Mouse (Mus musculus) left cerebral cortex, adult 6 months (tissue): ENCODE measurements around the gene Gm14692. TPM values are rescaled to one million over a fixed set of nuclear protein-coding genes. Genes with fewer than 3 reads are reported as not detected.

Experiments
- long read RNA-seq, 2 experiments: library from polyadenylated mRNA; unstranded; transcript quantifications; one replicate each; pipeline ENCODE4 v2.0.0; 2019 to 2020
- polyA plus RNA-seq: library from polyadenylated mRNA; unstranded; fragments of <200 nt; fragmentation: Nextera tagmentation; gene quantifications from 2 replicates; pipeline ENCODE4 v1.2.3, GENCODE M21; 2021

Gene Gm14692
- polyA plus RNA-seq: not detected in 2 replicates
- long read RNA-seq, experiment 1: 0 reads
- long read RNA-seq, experiment 2: 0 reads

DNA sequence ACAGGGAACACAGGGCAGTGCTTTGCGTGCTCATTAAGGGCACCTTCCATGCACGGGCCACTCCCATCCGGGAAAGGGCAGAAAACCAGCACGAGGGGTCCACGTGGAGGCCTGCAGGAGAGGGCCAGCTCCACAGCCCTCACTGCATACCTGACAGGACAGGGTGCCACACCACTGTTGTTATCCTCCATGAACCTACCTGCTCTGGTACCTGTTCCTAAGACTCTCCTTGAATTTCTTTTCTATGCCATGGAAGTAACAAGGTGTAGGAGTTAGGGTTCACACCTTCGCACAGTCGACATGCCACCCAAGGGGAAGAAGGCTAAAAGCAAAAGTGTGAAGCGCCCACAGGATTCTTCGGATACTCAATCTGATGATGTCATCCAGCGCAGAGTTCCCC is at the start of gene Gm14692:
Gene Gm14692, plus strand, starts transcription at position 301 of the 400 bp plus-strand sequence.

DNA sequence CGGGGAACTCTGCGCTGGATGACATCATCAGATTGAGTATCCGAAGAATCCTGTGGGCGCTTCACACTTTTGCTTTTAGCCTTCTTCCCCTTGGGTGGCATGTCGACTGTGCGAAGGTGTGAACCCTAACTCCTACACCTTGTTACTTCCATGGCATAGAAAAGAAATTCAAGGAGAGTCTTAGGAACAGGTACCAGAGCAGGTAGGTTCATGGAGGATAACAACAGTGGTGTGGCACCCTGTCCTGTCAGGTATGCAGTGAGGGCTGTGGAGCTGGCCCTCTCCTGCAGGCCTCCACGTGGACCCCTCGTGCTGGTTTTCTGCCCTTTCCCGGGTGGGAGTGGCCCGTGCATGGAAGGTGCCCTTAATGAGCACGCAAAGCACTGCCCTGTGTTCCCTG is 2.0 kb upstream of the Gm14692 start, which contains the start of gene Gm1140:
Gene Gm1140, minus strand, starts transcription at position 101 of the 400 bp plus-strand sequence.

Other genes starting within 250 kb of the Gm14692 start
- gene Gm1140, start 2.1 kb upstream of the Gm14692 start, polyA plus RNA-seq: not detected in 2 replicates
- not detected in 2 replicates for gene 4933436I01Rik, start 225.8 kb downstream of the Gm14692 start, polyA plus RNA-seq